Mouse (Mus musculus) forebrain, embryonic 15.5 days (tissue): ENCODE results near the gene Krt78. TPM values are rescaled to one million over a fixed set of nuclear protein-coding genes. Genes with fewer than 3 reads are reported as not detected.
"Not testable (repeated sequence)": the region's sequence is repeated elsewhere in the genome, so short reads cannot be mapped to it uniquely, and the experiment has no call there.

Experiments
- ATAC-seq: fragments of 200-750 bp; cut with Nextera tagmentation; replicated peaks from 2 replicates; pipeline ENCODE4 v1.8.0; 2017; ENCODE audit warnings: mild to moderate bottlenecking, moderate TSS enrichment, moderate library complexity
- H3K27ac ChIP-seq: fragments of 300-500 bp; sonication (generic); replicated peaks from 2 replicates; pipeline ENCODE4 v1.5.1; 2015; ENCODE audit warnings: mild to moderate bottlenecking, inconsistent platforms
- H3K27me3 ChIP-seq: fragments of 300-500 bp; sonication (generic); 2 replicates; pipeline ENCODE4 v1.6.1; 2015; ENCODE audit warnings: inconsistent platforms
- H3K36me3 ChIP-seq: fragments of 300-500 bp; sonication (generic); 2 replicates; pipeline ENCODE4 v1.6.1; 2015; ENCODE audit warnings: mild to moderate bottlenecking, inconsistent platforms
- H3K4me1 ChIP-seq: fragments of 300-500 bp; sonication (generic); 2 replicates; pipeline ENCODE4 v1.6.1; 2015; ENCODE audit warnings: inconsistent platforms
- H3K4me2 ChIP-seq: fragments of 300-500 bp; sonication (generic); replicated peaks from 2 replicates; pipeline ENCODE4 v1.6.1; 2015; ENCODE audit warnings: mild to moderate bottlenecking, inconsistent platforms
- H3K4me3 ChIP-seq: fragments of 300-500 bp; sonication (generic); 2 replicates; pipeline ENCODE4 v1.5.1; 2015; ENCODE audit warnings: mild to moderate bottlenecking, inconsistent platforms
- H3K9ac ChIP-seq: fragments of 300-500 bp; sonication (generic); replicated peaks from 2 replicates; pipeline ENCODE4 v1.6.1; 2015; ENCODE audit warnings: mild to moderate bottlenecking, inconsistent platforms
- H3K9me3 ChIP-seq: fragments of 300-500 bp; sonication (generic); 2 replicates; pipeline ENCODE4 v1.6.1; 2016; ENCODE audit warnings: inconsistent platforms
- WGBS: fragments of 180-500 bp; shearing (Covaris S2); methylation state at CpG from one replicate; pipeline ENCODE4 v1.1.7; 2015; ENCODE audit warnings: mixed read lengths; 5-methylcytosine and 5-hydroxymethylcytosine counted together
- polyA plus RNA-seq: library from polyadenylated mRNA; unstranded; fragments of >200 nt; fragmentation: Nextera tagmentation; extraction: Ambion mirVana; gene quantifications from 2 replicates; pipeline ENCODE4 v1.2.1, GENCODE M21; 2015

The Krt78 gene
- not detected in 2 replicates for polyA plus RNA-seq

- Histone ChIP-seq H3K9ac (no peak within 1 kb of the TSS), H3K27me3 (no peaks in the 10 kb centered on the region), H3K9me3 (no peaks in the 10 kb centered on the region), H3K4me3 (no peak within 1 kb of the TSS), H3K4me1 (no peaks in the 10 kb centered on the region), H3K36me3 (no peaks in the 10 kb centered on the region), H3K4me2 (no peak within 1 kb of the TSS), H3K27ac (no peak within 1 kb of the TSS)
- WGBS: 88% methylated on average over 9 of the region's 9 CpGs
- ATAC-seq: no peak
Observed at GRCm38 (mm10) chr15:101954187-101954586, at the start of gene Krt78. TSS of gene Krt78 (minus strand) at chr15:101954287.

DNA sequence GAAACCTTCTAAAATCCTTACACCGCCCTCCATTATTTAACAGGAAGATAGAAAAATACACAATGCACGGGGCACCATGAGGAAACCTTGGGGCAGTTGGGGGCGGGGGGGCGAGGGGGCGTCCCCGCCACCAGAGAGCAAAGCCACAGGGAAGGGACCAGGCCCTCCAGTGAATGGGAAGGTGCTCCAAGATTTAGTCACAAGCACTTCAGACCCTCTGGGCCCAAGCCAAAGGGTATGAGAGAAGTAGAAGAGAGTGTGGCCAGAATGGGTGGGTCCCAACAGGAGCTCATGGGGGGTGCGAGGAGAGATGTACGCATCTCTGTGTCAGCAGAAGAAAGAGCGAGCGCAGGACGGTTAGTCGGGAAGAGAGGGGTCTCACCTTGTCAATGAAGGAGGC is 49.4 kb upstream of the Krt78 start:
- ATAC-seq: no peak
- H3K27ac ChIP-seq: no peak overlapping the region
- H3K9me3 ChIP-seq: no peaks in the 10 kb centered on the region
- no peak overlapping the region for H3K9ac ChIP-seq
- H3K4me3 ChIP-seq: peak overlapping the region; percentile 19; the same call in 1 of the 2 replicates
- no peaks in the 10 kb centered on the region for H3K36me3 ChIP-seq
- H3K27me3 ChIP-seq: peaks cover 48% of the 10 kb centered on the region
- peak overlapping the region; percentile 36 for H3K4me2 ChIP-seq
- 23% methylated on average over 12 of the region's 12 CpGs for WGBS
- peaks cover 14% of the 10 kb centered on the region for H3K4me1 ChIP-seq

GRCm38 (mm10) chr15:102002646-102003488 is 48.8 kb upstream of the Krt78 start:
- Histone ChIP-seq H3K4me2 (peak overlapping the region; percentile 36), H3K27me3 (peaks cover 48% of the 10 kb centered on the region), H3K36me3 (no peaks in the 10 kb centered on the region), H3K27ac (no peak overlapping the region), H3K4me3 (peak overlapping the region; percentile 19), H3K9me3 (no peaks in the 10 kb centered on the region), H3K9ac (no peak overlapping the region), H3K4me1 (peaks cover 14% of the 10 kb centered on the region)
- WGBS: 4% methylated on average over 34 of the region's 34 CpGs
- no peak for ATAC-seq

- 88% methylated on average over 11 of the region's 11 CpGs for WGBS
- no peak for ATAC-seq
- no peak overlapping the region for H3K4me2 ChIP-seq
- no peak overlapping the region for H3K4me3 ChIP-seq
- H3K27me3 ChIP-seq: peaks cover 32% of the 10 kb centered on the region
- H3K4me1 ChIP-seq: peaks cover 10% of the 10 kb centered on the region
- H3K9ac ChIP-seq: no peak overlapping the region
- no peaks in the 10 kb centered on the region for H3K9me3 ChIP-seq
- no peaks in the 10 kb centered on the region for H3K36me3 ChIP-seq
- no peak overlapping the region for H3K27ac ChIP-seq
Observed at GRCm38 (mm10) chr15:101999676-102000335, 45.7 kb upstream of the Krt78 start.

DNA sequence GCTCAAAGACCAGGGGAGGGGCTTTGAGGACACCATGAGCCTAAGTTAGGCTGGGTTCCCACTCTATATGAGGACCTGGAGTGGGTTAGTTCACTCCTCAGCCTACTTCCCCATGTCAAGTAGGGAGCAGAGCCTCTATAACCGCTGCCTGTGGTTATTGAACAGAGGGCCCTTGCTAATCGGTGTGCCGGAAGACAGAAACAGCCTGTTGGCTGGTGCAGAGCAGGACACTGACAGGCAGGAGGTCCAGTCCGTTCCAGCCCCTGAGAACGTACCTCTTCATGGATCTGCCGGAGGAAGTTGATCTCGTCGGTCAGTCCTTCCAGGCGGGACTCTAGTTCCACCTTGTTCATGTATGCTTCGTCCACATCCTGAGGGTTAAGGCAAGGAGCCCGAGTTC is 45.1 kb upstream of the Krt78 start:
- ATAC-seq: no peak
- Histone ChIP-seq H3K27ac (no peak overlapping the region), H3K4me2 (no peak overlapping the region), H3K9ac (no peak overlapping the region), H3K36me3 (no peaks in the 10 kb centered on the region), H3K27me3 (peaks cover 26% of the 10 kb centered on the region), H3K4me1 (peaks cover 10% of the 10 kb centered on the region), H3K4me3 (no peak overlapping the region), H3K9me3 (no peaks in the 10 kb centered on the region)
- WGBS: 88% methylated on average over 11 of the region's 11 CpGs

DNA sequence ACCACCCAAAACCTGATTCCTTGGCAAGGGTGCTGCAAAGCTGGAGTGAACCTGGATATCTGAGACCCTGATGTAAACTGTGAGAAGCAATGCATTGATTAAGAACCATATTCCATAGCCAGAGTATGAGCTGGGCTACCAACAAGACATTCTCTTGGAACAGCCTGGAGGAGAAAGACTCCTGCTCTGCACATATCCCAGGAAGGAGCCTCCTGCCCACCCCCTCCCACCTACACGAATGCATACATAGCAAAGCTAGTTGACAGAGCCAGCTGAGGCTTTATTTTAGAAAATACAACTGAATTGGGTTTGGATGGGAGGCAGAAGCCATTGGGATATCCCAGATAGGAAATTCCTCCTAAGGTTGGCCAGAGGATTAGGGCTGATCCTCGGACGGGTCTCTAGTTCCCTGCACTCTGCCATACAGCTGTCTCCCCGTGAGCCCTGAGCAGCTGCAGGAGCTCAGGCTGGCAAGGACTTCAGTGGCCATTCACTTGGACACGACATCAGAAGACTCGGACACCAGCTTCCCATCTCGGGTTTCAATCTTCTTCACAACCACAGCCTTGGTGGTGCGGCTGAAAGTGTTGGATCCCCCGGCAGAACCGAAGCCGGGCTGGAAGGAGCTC is 42.5 kb upstream of the Krt78 start:
- H3K27ac ChIP-seq, H3K4me1 ChIP-seq, H3K4me2 ChIP-seq, H3K9ac ChIP-seq, ATAC-seq, H3K4me3 ChIP-seq, H3K9me3 ChIP-seq, H3K27me3 ChIP-seq, H3K36me3 ChIP-seq: not testable (repeated sequence)
- WGBS: 83% methylated on average over 11 of the region's 11 CpGs

GRCm38 (mm10) chr15:101995484-101996236 is 41.6 kb upstream of the Krt78 start:
- Histone ChIP-seq H3K4me3 (no peak overlapping the region), H3K36me3 (no peaks in the 10 kb centered on the region), H3K9me3 (no peaks in the 10 kb centered on the region), H3K27ac (no peak overlapping the region), H3K4me1 (no peaks in the 10 kb centered on the region), H3K9ac (no peak overlapping the region), H3K27me3 (no peaks in the 10 kb centered on the region), H3K4me2 (no peak overlapping the region)
- no peak for ATAC-seq
- 90% methylated on average over 4 of the region's 4 CpGs for WGBS

DNA sequence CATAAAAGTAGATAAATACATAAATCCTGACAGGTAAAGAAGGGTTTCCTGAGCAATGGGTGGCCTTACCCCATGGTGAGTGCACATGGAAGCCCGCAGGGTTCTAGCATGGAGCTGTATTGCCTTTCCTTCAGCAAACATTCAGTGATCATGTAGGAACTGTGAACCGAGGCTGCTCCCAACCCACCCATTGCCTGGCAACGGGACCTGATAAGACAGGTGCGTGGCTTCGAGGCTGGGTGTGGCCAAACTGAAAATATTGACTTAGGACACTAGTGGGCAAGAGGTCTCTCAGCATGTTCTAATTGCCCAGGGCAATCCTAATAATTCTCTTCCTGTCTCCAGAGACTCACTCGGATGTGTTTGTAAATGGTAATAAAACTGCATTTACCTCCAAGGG is 40.3 kb upstream of the Krt78 start:
- Histone ChIP-seq H3K4me3 (no peak overlapping the region), H3K36me3 (no peaks in the 10 kb centered on the region), H3K27ac (no peak overlapping the region), H3K9me3 (no peaks in the 10 kb centered on the region), H3K4me1 (no peaks in the 10 kb centered on the region), H3K27me3 (no peaks in the 10 kb centered on the region), H3K4me2 (no peak overlapping the region), H3K9ac (no peak overlapping the region)
- no peak for ATAC-seq
- 94% methylated on average over 6 of the region's 6 CpGs for WGBS

DNA sequence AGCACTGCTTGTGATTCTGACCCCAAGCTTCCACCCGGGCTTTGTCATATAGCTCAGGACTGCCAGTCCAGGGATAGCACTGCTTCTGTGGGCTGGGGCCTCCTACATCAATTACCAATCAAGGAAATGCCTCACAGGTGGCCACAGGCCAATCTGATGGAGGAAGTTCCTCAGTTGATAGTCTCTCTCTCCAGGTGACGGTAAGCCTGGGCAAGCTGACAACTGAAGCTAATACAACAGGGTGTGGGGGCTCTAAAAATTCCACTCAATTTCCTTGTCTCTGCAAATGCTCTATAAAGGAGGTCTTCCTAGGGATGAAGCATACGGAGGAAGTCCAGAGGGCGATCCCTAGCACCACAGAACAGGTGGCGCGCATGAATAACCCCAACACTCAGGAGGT is 36.9 kb upstream of the Krt78 start:
- ATAC-seq: no peak
- no peaks in the 10 kb centered on the region for H3K4me1 ChIP-seq
- H3K9me3 ChIP-seq: no peaks in the 10 kb centered on the region
- H3K9ac ChIP-seq: no peak overlapping the region
- no peak overlapping the region for H3K4me2 ChIP-seq
- no peak overlapping the region for H3K4me3 ChIP-seq
- 88% methylated on average over 6 of the region's 6 CpGs for WGBS
- H3K27me3 ChIP-seq: no peaks in the 10 kb centered on the region
- H3K36me3 ChIP-seq: no peaks in the 10 kb centered on the region
- no peak overlapping the region for H3K27ac ChIP-seq

- no peaks in the 10 kb centered on the region for H3K27me3 ChIP-seq
- no peaks in the 10 kb centered on the region for H3K9me3 ChIP-seq
- no peak for ATAC-seq
- no peaks in the 10 kb centered on the region for H3K36me3 ChIP-seq
- 67% methylated on average over 8 of the region's 8 CpGs for WGBS
- no peak overlapping the region for H3K4me2 ChIP-seq
- H3K9ac ChIP-seq: no peak overlapping the region
- H3K27ac ChIP-seq: no peak overlapping the region
- 0 out of 2 replicates have a peak, but pooled peaks cover 6% of the 10 kb centered on the region for H3K4me1 ChIP-seq
- H3K4me3 ChIP-seq: no peak overlapping the region
Observed at GRCm38 (mm10) chr15:101988714-101989113, 34.6 kb upstream of the Krt78 start.

DNA sequence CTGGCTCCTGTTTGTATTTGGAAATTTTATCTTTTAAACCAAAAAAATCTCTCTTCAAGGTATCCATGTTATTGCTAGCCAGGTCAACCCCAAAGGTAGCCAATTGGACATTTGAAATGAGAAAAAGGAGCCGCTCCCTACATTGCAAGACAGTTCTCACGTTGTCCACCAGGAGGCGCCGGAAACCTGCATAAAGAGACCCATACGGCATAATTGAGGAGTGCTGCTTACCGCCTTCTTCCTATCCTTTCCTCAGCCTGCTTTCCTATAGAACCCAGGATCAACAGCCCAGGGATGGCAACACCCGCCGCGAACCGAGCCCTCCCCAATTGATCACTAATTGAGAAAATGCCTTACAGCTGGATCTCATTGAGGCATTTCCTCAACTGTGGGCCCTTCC is 34.0 kb upstream of the Krt78 start:
- H3K4me1 ChIP-seq: 0 out of 2 replicates have a peak, but pooled peaks cover 7% of the 10 kb centered on the region
- no peaks in the 10 kb centered on the region for H3K36me3 ChIP-seq
- no peak overlapping the region for H3K27ac ChIP-seq
- no peak overlapping the region for H3K4me3 ChIP-seq
- WGBS: 0% methylated on average over 10 of the region's 10 CpGs
- no peaks in the 10 kb centered on the region for H3K9me3 ChIP-seq
- no peaks in the 10 kb centered on the region for H3K27me3 ChIP-seq
- peak; percentile 32; the same call in 1 of the 2 replicates for ATAC-seq
- H3K4me2 ChIP-seq: no peak overlapping the region
- no peak overlapping the region for H3K9ac ChIP-seq
